Mouse (Mus musculus): ENCODE measurements around the gene Prss56.

The Prss56 gene

GRCm38 (mm10) chr1:87185526-87185925 lies 2.4 kb downstream of the Prss56 start:
- no peak for DNase-seq (ENCODE audit: low spot score)

GRCm38 (mm10) chr1:87186261-87187036 lies 3.3 kb downstream of the Prss56 start:
- DNase-seq (ENCODE audit: low spot score) = peak; percentile 48

- DNase-seq (ENCODE audit: low spot score) = peak; percentile 91
These were observed 3.9 kb downstream of the Prss56 start for GRCm38 (mm10) chr1:87187037-87187355.

- no peak for DNase-seq (ENCODE audit: low spot score)
These were observed 7.3 kb downstream of the Prss56 start, which contains the start of gene Chrnd for GRCm38 (mm10) chr1:87190429-87190828. Gene Chrnd, plus strand, starts transcription at chr1:87190607.

GRCm38 (mm10) chr1:87197296-87197695 lies 14.2 kb downstream of the Prss56 start:
- no peak for DNase-seq (ENCODE audit: low spot score)

- DNase-seq (ENCODE audit: low spot score) = no peak
These were observed 15.3 kb downstream of the Prss56 start for GRCm38 (mm10) chr1:87198119-87199065.

- no peak for DNase-seq (ENCODE audit: low spot score)
These were observed 17.7 kb downstream of the Prss56 start for GRCm38 (mm10) chr1:87200811-87201210.

GRCm38 (mm10) chr1:87201848-87202247 lies 18.7 kb downstream of the Prss56 start:
- DNase-seq (ENCODE audit: low spot score) = no peak

- DNase-seq (ENCODE audit: low spot score) = no peak
These were observed 20.7 kb downstream of the Prss56 start for GRCm38 (mm10) chr1:87203779-87204178.

- no peak for DNase-seq (ENCODE audit: low spot score)
These were observed 21.4 kb downstream of the Prss56 start, which contains the start of gene Chrng for GRCm38 (mm10) chr1:87204465-87204864. Gene Chrng, plus strand, starts transcription at chr1:87204657.

- no peak for DNase-seq (ENCODE audit: low spot score)
These were observed 21.9 kb downstream of the Prss56 start for GRCm38 (mm10) chr1:87205038-87205437.

- DNase-seq (ENCODE audit: low spot score) = peak; percentile 26
These were observed 22.4 kb downstream of the Prss56 start for GRCm38 (mm10) chr1:87205502-87205901.

GRCm38 (mm10) chr1:87206339-87206738 lies 23.2 kb downstream of the Prss56 start:
- peak; percentile 46 for DNase-seq (ENCODE audit: low spot score)

GRCm38 (mm10) chr1:87211431-87211830 lies 28.3 kb downstream of the Prss56 start:
- DNase-seq (ENCODE audit: low spot score) = no peak

GRCm38 (mm10) chr1:87213735-87214704 lies 30.9 kb downstream of the Prss56 start, which contains the start of gene Eif4e2:
Gene Eif4e2, plus strand, starts transcription at chr1:87213914.
- peak; percentile 97 for DNase-seq (ENCODE audit: low spot score)

GRCm38 (mm10) chr1:87214748-87215147 lies 31.6 kb downstream of the Prss56 start:
- DNase-seq (ENCODE audit: low spot score) = peak; percentile 12

GRCm38 (mm10) chr1:87217938-87218337 lies 34.8 kb downstream of the Prss56 start:
- peak; percentile 4 for DNase-seq (ENCODE audit: low spot score)

- no peak for DNase-seq (ENCODE audit: low spot score)
These were observed 42.6 kb downstream of the Prss56 start for GRCm38 (mm10) chr1:87225739-87226138.

GRCm38 (mm10) chr1:87226409-87227159 lies 43.5 kb downstream of the Prss56 start:
- no peak for DNase-seq (ENCODE audit: low spot score)

GRCm38 (mm10) chr1:87227160-87227550 lies 44.0 kb downstream of the Prss56 start:
- DNase-seq (ENCODE audit: low spot score) = no peak

- DNase-seq (ENCODE audit: low spot score) = no peak
These were observed 47.5 kb downstream of the Prss56 start for GRCm38 (mm10) chr1:87230606-87231005.
